Mouse (Mus musculus) urinary bladder, adult 18-20 months (tissue): ENCODE data around the gene Wdr26.

Experiments
- DNase-seq, 2 experiments: peaks; one replicate each; pipeline ENCODE4 v3.0.0; 2022; ENCODE audit warnings: low spot score in 2 of 2, mixed read lengths in 2 of 2

The Wdr26 gene

GRCm38 (mm10) chr1:181211920-181212633, at the start of gene Wdr26:
Gene Wdr26 (minus strand): TSS chr1:181212001.
- peak; percentile 71 to 77 for DNase-seq

GRCm38 (mm10) chr1:181260949-181261696, 49.3 kb upstream of the Wdr26 start:
- DNase-seq, result no peak

- no peak for DNase-seq
These were observed 48.6 kb upstream of the Wdr26 start for GRCm38 (mm10) chr1:181260422-181260821.

GRCm38 (mm10) chr1:181259626-181260410, 48.0 kb upstream of the Wdr26 start:
- DNase-seq, result no peak

- DNase-seq, result no peak
These were observed 47.3 kb upstream of the Wdr26 start for GRCm38 (mm10) chr1:181259056-181259455.

GRCm38 (mm10) chr1:181258616-181259015, 46.8 kb upstream of the Wdr26 start:
- no peak for DNase-seq

GRCm38 (mm10) chr1:181257585-181258555, 46.1 kb upstream of the Wdr26 start:
- no peak for DNase-seq

- DNase-seq, result peak; percentile 57 to 88
These were observed 45.1 kb upstream of the Wdr26 start for GRCm38 (mm10) chr1:181256689-181257584.

GRCm38 (mm10) chr1:181255891-181256688, 44.3 kb upstream of the Wdr26 start:
- peak; percentile 41 to 60 for DNase-seq

- no peak for DNase-seq
These were observed 43.6 kb upstream of the Wdr26 start for GRCm38 (mm10) chr1:181255450-181255849.

GRCm38 (mm10) chr1:181251624-181252023, 39.8 kb upstream of the Wdr26 start:
- DNase-seq, result no peak

GRCm38 (mm10) chr1:181250961-181251360, 39.2 kb upstream of the Wdr26 start:
- DNase-seq, result no peak

- no peak for DNase-seq
These were observed 37.7 kb upstream of the Wdr26 start for GRCm38 (mm10) chr1:181249537-181249936.

GRCm38 (mm10) chr1:181247175-181247574, 35.4 kb upstream of the Wdr26 start:
- no peak for DNase-seq

GRCm38 (mm10) chr1:181246487-181247138, 34.8 kb upstream of the Wdr26 start:
- DNase-seq, result no peak

GRCm38 (mm10) chr1:181245554-181246486, 34.0 kb upstream of the Wdr26 start:
- no peak for DNase-seq

GRCm38 (mm10) chr1:181245067-181245466, 33.3 kb upstream of the Wdr26 start:
- DNase-seq, result no peak

GRCm38 (mm10) chr1:181241185-181241584, 29.4 kb upstream of the Wdr26 start:
- DNase-seq, result no peak
